Mouse (Mus musculus): ENCODE results near the gene Fzd4.
A peak's percentile ranks its signal among the peaks of the same experiment; 100 is the strongest.

Fzd4 gene

DNA sequence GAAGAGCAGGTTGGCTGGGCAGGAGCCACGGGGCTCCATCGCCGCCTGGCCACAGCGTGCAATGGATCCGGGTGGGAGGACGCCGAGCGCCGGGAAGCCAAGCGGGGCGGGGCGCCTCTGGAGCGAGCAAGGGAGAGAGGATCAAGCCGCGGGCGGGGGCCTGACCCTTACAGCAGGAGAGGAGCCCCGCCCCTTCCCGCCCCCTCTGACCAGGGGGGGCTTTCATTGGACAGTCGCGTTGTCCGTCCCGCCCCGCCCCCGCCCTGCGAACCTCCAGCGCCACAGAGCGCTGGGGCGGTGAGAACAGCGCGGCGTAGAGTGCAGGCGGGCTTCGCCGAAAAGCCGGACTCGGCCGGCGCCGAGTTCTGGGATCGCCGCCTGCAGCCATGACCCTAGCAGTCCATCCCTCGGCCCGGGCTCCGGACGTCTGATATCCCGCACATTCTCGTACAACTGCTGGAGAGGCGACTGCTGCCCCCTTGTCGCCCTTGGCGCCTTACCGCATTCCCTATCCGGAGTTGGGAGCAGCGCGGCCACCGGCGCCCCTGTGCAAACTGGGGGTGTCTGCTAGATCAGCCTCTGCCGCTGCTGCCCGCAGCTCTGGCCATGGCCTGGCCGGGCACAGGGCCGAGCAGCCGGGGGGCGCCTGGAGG lies at the start of gene Fzd4, which contains the start of gene Tmem135:
Fzd4 (plus strand) TSS at position 275 of the 653 bp plus-strand sequence.
Tmem135 (minus strand) TSS at position 142 of the 653 bp plus-strand sequence.
- peak; percentile 90 for DNase-seq

DNA sequence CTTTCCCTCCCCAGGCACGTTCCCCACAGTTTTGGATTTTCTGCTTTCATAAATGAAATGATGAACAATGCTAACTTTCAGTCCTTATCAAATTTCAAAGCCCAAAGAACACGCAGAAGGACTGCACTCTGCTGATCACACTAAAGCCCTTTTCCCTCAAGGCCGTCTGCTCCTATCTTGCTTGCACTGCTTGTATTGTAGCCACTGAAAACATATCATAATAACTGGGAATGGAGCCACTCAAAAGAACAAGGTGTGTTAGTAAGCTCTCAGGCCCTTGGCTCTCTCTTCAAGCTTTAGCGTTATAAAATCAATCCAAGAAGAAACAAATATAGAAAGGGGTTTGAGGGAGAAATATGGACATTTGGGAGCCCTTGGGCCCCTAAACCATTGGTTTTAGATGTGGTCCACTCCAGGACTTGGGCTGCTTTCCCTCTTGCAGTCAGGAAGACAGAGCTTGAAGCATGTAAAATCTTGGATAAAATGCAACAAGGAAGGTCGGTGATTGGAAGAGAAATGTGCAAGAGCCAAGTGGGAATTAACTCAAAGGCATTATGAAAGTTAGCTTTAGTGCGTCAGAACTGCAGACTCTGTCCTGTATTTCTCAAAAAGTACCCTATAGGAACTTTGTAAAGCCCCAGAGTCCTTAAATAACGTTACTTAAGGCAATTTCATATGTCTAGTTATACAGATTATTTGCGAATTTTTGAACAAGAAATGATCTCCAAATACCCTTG lies 48.5 kb upstream of the Fzd4 start:
- no peak for DNase-seq

DNA sequence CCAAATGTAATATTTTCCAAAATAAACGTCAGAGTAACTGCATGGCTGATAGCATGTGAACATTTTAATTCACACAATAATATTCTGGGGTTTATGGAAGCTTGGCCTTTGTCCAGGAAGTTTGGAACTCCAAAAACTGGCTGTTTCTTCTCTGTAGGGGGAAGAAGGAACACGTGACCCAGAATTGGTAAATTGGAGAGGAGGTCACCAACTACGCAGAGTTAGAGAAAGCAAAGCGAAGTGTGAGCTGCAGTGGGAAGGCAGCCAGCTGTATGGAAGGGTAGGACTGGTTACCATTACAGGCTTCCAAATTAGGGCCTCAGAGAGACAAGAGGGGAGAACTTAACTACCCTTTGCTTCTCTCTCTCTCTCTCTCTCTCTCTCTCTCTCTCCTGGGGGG lies 47.8 kb upstream of the Fzd4 start:
- no peak for DNase-seq

DNA sequence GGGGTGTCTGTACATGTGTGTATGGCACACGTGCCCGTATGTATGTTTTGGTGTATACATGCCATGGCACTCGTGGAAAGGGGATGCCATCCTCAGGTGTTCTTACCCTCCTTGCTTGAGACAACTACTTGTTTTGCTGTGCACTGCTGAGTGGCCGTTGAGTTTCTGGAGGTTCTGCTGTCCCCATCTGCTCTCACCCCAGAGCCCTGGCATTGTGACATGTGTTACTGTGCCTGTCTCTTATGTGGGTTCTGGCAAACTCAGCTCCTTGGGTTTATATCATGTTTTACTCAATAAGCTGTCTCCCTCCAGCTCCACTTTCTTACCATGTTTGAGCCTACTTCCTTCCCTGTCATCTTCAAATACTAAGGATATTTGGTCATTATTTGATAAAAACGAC lies 40.2 kb upstream of the Fzd4 start:
- DNase-seq = no peak

DNA sequence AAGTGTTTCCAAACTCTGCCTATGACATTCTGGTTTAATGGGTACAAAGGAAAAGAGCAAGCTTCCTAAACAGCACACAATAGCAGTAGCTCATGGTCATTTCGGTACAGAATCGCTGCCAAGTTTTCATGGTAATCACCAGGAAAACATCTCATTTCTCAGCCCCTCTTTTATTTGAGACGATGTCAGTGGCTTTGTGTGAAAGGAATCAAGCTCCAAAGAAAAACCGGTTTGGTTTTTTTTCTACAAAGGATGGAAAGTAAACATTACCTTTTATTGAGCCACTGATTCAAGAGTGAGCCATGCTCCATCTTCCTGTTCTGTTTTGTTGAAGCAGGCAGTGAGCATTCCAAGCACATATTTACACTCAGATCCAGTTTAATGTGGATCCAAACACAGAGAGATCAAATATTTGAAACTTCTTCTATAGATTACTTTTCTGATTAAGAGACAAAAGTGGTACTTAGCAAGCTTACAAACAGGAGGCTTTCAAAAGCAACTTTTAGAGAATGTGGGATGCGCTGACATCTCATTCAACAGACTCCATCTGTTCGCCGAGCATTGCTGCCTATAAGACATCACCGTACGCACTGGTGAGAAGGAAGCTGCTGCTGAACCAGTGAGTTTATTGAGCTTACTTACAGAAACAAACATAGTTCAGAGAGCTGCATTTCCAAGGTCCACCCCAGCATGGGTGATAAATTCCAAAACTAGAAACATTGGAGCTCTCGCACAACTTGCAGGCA lies 38.8 kb upstream of the Fzd4 start:
- peak; percentile 12 for DNase-seq

DNA sequence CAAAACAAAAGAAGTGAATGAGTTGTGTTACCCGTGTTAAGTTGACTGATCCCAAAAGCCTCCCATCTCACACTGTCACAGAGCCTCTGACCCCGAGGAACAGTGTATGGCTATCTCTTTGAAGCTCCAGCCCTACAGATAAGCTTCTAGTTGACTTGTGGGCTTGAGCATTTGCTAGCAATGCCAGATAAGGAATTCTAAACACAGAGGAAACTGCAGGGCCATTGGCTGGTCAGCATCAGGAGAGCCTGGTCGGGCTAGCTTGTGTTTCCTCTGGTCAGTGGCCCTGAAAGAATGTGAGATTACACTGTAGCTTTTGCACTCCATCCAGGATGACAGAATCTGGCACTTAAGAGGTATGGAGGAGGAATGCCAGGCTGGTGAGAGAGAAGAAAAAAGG lies 36.5 kb upstream of the Fzd4 start:
- DNase-seq = no peak

DNA sequence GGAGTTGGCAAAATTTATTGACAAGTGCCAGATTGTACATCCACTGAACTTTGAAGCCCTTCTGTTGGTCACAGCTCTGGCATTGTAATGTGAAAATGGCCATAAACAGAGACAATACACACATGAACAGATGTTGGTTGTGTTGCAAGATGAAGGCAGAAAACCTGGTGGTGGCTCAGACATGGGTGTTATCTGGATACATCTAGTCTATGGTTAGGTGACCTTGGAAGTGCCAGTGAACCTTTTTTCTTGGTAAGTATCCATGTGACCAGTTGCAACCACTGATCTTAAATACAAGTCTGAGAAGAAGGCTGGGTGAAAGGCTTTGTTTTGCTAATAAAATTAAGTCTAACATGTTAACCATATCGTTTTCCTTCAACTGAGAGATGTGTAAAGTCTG lies 34.1 kb upstream of the Fzd4 start:
- DNase-seq = no peak

DNA sequence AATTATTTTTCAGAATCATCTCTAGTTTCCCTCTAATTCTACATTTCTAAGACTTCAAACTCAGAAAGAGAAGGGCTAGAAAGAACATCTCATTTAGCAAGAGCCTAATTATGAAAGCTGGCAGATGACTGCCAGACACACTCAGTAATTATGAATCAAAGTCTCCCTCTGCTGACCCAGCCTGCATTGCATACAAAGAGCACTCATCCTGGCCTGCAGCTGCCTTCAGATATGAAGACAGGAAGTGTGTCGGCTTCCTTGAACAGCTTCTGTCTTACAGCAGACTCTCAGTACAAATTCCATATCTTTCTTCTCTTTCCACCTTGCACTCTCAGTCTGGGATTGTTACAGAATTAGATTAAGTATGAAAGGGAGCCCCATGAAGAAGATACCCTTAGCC lies 33.2 kb upstream of the Fzd4 start:
- DNase-seq = no peak

DNA sequence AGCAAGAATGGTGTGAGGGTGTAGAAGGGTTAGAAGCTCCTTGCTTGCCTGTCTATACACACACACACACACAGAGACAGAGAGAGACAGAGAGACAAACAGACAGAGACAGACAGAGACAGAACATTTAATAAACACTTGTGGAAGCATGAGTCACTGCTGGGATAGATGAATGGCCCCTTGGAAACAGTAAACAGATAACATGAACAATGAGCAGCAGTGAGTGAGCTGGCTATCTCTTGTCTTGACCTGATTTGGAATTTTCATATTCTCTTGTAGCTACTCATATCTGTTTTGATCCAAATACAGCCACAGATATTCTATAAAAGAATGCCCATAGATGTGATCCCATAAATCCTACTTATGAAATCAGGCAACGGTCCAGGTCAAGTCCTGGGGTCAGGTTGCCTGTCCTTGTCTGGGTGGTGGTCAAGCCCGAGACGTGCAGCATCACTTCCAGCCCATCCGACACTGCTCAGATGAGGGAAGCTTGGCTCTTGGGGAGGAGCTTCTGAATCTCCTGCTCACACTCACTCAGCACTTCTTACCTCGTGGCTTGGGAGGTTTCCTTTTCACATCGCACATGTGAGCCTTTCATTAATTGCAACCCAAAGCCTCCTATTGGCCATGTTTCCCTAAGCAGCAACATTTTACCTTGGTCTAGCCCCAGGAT lies 32.4 kb upstream of the Fzd4 start:
- DNase-seq = no peak

DNA sequence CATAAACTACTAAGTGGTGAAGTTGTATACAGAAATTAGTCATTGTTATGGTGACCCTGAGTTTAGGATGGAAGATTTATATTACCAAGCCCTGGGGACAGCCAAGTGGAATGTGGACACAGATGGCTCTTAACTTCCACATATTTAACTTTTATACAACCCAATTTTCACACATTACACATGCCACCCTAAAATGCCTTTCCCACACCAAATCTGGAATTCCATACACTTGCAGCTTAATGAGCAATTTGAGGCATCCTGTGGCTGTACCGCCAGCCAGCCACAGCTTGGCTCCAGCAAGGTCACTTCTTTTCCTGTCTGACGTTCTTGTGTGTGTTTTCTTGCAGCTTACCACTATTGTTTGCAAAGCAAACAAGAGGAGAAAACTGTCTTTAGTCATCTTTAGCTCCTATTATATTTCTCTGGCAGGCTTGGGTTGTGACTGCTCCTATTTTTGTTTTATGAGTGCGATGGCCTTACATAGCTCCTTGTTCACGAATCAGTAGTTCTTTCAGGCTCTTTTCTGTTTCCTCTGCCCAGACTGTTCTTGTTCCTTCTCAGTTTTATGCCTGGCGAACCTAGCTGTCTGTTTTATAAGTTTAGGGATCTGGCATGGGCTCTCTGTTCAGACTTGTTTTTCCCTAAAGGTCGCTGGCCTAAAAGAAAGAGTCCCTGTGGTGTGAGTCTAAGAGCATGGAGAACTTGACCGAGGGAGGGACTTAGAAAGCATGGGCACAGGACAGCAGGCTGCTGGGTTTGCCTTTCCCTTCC lies 23.0 kb upstream of the Fzd4 start:
- no peak for DNase-seq

DNA sequence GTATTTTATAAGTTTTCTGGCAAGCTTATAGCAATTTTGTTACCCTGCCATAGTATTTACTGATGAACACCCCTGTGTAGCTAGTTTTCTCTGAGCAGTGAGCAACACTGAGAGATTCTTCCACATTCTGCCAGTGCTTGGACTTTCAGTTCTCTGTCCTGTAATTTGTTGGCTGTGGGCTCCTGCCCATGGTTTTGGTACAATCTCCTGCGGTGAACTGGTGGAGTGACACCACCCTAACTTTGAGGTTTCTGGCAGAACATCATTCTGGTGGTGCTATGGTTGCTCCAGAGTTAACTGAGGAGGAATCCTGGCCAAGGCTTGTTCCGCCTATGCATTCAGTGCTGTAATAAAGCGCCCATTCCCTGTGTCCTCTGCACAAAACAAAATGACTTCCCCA lies 21.3 kb upstream of the Fzd4 start:
- DNase-seq = no peak

DNA sequence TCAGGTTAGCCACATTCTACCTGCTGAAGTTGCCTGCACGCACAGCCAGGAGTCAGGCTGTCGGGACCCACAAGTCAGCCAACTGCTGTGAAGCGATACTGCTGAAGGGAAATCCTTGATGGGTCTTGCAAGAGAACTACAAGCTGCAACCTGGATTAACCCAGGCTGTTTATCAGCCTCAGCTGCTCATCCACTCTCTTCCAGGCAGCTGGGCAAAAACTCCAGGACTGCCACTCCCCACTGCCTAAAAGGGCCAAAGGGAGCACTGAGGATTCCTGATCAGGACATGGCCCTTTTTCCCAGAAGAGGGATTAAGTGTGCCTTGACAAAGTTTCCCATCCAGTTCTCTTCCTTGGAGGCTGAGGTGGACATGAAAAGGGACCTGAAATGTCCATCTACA lies 15.2 kb upstream of the Fzd4 start:
- no peak for DNase-seq

DNA sequence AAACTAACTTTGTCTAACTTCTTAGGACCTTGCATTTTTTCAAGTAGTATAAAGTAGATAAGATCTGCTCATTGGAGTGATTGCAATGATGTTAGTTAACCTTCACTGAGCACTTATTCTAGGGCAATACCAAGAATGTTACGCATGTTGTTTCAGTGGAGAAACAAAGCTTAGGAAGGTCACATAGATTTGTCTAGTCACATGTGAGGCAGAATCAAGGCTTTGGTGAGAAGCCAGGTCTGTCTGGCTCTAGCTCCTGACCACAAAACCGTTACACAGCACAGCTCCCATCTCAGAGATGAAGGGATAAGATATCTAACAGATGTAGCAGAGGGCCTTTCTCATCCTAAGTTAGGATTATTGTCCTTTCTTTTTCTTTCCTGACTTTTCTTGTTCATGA lies 13.5 kb upstream of the Fzd4 start:
- no peak for DNase-seq

DNA sequence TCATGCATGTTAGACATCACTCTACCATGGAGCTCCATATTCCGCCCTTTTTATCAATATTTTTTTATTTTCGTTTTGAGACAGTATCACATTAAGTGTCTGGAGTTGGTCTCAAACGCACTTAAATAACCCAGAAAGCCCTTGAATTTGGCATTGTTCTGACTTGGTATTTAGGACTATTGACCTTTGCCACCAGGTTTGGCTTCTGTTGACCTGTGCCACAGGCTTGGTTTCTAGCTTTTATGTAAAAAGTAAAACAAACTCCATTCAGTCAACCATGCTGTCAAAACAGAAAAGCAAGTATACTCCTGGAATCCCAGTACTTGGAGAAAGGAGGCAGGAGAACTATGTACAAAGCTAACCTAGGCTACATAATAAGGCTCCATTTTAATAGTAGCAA lies 12.9 kb upstream of the Fzd4 start:
- no peak for DNase-seq

DNA sequence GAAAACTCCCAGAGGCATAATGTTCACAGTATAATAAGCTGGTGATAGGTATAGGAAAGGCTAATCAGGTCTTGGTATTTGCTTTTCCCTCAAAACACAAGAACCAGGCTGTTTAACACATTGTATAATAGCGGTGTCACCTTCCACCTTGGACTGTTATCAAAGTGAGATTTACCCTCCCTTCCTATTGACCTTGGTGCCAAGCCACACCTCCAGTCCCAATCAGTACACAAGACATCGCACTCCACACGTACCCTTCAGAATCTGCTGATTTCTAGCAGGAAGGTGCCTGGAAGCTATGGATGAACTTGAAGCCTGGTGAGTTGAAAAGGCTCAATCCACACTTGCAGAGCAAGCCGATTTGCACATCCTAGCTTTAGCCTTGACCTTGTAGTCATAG lies 12.3 kb upstream of the Fzd4 start:
- DNase-seq = no peak

DNA sequence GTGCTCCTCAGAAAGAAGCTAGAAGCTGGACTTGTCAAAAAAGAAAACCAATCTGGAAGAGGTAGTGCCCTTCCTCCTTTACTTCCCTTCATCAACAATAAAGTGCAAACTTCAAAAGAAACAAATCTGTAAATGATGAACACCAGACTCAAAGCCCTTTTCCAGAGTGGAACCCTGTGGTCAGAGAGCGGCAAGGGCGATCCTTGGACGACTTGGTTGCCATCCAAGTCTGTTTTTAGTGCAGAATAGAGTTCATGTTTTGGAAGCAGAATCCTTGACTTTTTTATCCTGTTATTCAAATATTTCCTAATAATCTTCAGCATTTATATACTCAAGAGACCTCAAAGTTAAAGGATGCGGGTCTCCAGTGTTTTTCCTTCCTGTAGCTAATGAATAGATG lies 11.8 kb upstream of the Fzd4 start:
- no peak for DNase-seq

DNA sequence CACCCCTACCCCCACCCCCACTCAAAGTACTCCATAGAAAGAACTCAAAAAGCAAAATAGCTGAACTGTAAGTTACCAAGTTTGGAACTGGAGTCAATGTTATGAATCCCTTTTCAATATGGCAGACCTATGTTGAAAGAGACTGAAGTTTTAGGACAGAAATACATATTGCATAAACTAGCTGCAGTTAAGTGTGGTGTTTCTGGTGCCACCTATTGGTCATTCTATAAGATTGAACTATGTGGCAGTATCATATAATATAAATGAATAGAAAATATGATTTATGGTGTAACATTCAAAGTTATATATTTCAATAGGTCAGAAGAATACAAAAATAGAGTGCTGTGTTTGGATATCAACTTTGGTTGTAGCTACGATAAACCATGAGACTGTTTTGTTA lies 11.3 kb upstream of the Fzd4 start:
- no peak for DNase-seq

DNA sequence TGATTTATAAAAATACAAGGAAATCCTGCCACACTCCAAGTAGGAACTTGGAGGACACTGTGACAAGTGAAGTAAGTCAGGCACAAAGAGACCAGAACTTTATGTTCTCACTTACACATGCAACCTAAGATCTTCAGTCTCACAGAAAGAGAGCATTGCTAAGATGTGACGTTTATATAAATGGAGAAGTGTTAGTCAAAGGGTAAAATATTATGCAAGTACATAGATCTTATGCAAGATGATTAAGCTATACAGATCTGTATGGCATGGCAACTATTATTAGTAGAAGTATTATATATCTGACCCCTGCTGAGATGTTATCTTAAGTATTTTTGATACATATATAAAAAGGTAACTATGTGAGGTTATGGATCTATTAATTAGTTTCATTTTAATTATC lies 8.8 kb upstream of the Fzd4 start:
- no peak for DNase-seq

DNA sequence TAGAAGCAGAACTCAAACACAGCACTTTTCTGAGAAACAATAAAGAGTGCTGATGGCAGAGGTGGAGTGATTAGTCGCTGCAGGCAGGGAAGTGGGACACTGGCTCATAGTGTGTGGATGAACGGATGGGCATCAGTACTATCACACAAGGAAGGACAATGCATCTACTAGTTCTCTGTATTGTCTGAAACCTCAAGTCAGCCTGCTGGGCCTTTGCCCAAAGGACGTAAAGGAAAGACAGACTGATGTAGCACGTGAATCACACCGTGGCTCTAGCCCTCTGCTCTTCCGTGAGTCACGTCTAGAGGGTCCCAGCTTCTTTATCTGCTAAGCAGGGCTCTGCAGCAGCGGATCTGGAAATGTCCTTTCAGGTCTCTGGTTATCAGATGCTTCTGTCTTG lies 7.8 kb upstream of the Fzd4 start:
- no peak for DNase-seq

DNA sequence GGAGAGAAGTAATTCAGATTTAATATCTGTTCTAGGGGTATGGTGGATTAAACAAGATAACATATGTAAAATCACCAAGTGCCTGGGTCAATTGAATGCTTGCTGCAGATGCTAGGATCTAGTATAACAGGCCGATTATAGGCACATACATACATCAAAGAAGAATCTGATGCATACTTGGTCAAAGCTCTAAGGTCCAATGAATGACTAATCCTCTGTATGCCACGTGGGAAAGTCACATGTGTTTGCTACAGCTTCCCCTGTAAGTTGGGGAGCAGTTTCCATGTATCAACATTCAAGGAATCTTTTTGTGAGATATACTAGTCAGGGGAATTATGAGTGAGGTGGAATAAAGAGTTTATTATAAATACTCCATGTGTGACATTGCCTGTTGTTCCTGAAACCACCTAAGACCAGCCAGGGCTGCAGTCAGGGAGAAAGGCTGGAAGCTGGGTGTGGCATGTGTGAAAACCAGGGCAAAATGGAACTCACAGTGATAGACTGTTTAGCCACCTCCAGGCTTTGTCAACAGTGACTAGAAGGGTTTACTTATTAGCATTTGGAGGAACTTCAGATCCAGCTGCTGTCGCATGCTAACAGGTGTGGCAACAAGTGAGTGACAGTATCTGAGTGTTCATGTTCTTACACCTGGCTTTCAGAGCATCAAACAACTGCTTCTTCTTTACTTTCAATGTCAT lies 6.2 kb upstream of the Fzd4 start:
- DNase-seq = no peak

DNA sequence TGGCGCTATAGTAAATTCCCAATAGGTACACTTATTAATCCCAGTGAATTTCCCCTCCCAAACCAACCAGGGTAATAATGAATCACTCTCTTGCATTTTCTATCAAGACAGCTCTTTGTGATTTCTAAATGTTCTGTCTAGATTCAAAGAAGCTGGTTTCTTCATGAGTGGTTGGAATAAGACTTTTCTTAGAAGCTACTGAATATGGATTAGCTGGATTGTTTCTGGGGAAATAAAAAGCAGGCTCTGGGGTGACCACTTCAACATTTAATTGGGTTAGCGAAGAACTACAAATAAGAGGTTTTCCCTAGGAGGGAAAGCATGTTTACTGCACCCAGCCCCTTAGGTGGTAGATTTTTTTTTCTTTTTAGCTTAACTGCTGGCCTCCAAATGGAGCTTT lies 3.4 kb upstream of the Fzd4 start:
- DNase-seq = no peak

Measured in right cerebral cortex, postnatal 4 days (tissue).